Mouse (Mus musculus) layer of hippocampus, adult 8-10 months (tissue): ENCODE measurements around the gene Carns1. TPM values are rescaled to one million over a fixed set of nuclear protein-coding genes. Genes with fewer than 3 reads are reported as not detected.

Experiments
- DNase-seq, 2 experiments: peaks; one replicate each; pipeline ENCODE4 v3.0.0; 2022; ENCODE audit warnings: low spot score in 2 of 2
- total RNA-seq, 4 experiments: library from RNA; stranded (reverse); gene quantifications; 2 replicates each; pipeline ENCODE4 v1.2.4; 2022

The Carns1 gene
- 10 to 100 TPM in 1 of 4 experiments, 1 to 10 TPM in 3; 6.3 to 10.1 (median 8.9) TPM for total RNA-seq

- no peak for DNase-seq
Measured at GRCm38 (mm10) chr19:4175368-4175947, at the start of gene Carns1. TSS of gene Carns1 (minus strand) at chr19:4175479.

GRCm38 (mm10) chr19:4222165-4222564 lies 46.9 kb upstream of the Carns1 start:
- no peak for DNase-seq

- no peak for DNase-seq
Measured at GRCm38 (mm10) chr19:4220957-4221743, 45.9 kb upstream of the Carns1 start.

GRCm38 (mm10) chr19:4220416-4220815 lies 45.1 kb upstream of the Carns1 start:
- no peak for DNase-seq

DNA sequence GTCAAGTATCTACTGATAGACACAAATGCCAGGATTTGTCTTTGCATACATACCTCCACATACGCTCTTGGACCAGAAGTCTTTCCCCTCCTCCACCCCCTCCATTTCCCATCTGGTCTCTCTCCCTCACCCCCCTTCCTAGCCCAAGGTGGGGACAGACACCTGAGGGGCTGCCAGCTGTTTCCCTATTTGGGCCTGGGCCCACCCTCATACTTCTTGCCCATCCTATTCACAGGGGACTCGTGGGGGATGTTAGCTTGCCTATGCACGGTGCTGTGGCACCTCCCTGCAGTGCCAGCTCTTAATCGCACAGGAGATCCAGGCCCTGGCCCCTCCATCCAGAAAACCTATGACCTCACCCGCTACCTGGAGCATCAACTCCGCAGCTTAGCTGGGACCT lies 44.7 kb upstream of the Carns1 start:
- DNase-seq: no peak

GRCm38 (mm10) chr19:4218784-4219183 lies 43.5 kb upstream of the Carns1 start:
- DNase-seq: no peak

DNA sequence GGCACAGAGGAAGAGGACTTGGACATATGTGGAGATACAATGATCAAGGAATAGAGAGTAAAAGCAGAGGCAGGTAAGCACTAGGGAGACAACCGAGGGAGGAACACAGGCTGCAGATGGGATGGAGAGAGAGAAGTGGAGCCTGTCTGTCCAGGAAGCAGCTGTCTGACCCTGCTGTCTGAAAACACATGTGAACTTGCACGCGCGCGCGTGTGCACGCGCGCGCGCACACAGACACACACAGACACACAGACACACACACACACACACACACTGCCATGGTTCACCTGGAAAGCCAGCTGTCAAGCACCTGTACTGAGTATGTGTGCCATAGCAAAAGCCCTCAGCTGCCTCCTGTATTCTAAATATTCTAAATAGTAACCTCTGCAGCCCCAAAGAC lies 43.0 kb upstream of the Carns1 start:
- DNase-seq: no peak

DNA sequence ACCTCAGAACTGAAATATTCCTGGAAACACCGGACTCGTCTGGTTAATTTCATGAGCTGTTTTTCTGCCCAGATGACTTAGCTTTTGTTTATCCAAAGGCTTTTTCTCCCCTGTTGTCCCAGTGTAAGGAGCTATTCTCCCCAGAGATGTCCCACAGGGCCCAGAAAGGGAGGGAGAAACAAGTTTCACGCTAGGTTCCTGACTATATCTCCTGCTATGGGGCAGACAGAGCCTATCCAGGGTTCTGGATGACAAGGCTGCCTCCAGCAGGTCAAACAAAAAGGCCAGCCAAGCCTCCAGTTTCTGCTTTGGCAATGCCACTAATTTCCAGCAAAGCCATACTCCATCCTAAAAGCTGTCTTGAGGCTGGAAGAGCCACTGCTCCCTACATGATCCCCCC lies 42.6 kb upstream of the Carns1 start:
- DNase-seq: no peak

GRCm38 (mm10) chr19:4217140-4217539 lies 41.9 kb upstream of the Carns1 start:
- DNase-seq: no peak

- no peak for DNase-seq
Measured at GRCm38 (mm10) chr19:4216041-4216685, 40.9 kb upstream of the Carns1 start.

DNA sequence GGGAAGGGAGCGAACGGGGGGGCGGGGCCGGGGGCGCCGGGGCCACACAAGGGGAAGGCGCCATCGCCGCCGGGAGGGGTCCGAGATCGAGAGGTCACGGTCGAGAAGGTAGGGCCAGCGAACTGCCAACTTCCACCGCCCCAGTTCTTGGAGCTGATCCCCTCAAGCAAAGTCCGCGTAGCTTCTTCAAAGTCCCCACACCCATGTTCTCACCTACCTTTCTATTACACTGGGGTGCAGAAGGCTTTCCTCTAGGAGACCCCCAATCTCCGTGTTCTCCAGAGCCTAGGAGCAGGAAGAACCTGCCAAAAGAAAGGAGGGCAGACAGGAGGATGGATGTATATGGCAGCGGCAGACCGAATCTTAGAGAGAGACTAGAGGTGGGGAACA lies 40.2 kb upstream of the Carns1 start:
- DNase-seq: no peak

DNA sequence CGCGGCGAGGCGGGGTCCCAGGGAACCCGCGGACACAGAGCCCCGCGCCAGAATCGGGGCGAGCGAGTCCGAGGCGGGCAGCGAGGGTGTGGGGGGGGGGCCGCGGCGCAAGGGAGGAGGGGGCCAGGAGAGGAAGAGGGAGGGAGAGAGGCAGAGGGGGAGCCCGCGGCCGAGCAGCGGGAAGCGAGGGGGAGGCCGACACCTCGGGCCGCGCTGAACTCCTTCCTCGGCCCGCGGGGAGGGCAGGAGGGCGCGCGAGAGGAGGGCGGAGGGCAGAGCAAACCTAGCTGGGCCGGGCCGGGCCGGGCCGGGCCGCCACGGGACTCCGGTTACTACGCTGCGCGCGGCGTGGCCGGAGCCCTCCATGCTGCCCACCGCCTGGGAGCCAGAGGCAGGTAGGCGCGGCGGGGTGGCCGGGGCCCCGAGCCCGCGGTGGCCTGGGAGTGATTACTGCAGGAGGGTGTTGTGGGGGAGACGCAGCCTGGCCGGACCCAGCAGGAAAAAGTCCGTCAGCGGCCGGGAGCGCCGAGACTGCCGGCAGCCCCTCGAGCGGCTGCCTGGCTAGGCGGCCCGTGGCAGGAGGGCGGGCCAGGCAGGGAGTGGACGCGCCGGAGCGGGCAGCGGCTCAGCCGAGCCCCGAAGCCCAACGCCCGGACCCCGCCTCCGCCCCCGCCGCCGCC lies 39.6 kb upstream of the Carns1 start:
- DNase-seq: no peak

DNA sequence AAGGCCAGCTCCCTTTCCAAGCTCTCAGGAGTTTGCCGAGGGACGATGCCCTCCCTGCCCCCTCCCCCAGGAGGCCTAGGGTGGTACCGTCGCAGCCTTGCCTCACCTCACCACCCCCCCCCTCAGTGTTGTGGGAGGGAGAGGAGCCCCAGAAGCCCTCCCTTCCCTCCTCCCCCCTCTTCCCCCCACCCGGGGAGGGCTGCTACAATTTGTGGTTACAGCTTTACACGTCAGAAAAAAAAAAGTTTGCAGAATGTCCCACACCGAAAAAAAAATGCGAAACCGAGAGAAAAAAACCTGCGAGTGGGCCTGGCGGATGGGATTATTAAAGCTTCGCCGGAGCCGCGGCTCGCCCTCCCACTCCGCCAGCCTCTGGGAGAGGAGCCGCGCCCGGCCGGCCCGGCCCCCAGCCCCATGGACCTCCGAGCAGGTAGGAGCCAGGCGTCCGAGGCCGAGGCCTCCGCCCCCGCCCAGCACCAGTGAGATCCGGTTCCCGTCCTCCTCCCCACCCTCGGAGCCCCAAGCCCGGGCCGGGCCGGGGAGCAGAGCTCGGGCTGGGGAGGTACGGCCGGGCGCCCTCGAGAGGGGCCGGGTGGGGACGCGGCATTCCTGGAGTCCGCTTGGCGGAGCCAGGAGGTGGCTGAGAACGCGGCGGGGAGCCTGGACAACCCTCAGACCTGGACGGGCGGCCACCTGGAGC lies 38.9 kb upstream of the Carns1 start, which contains the start of the genes Clcf1 and AC109138.7:
Gene Clcf1, plus strand, starts transcription at position 168 of the 700 bp plus-strand sequence.
Gene AC109138.7, plus strand, starts transcription at position 287 of the 700 bp plus-strand sequence.
- no peak for DNase-seq

DNA sequence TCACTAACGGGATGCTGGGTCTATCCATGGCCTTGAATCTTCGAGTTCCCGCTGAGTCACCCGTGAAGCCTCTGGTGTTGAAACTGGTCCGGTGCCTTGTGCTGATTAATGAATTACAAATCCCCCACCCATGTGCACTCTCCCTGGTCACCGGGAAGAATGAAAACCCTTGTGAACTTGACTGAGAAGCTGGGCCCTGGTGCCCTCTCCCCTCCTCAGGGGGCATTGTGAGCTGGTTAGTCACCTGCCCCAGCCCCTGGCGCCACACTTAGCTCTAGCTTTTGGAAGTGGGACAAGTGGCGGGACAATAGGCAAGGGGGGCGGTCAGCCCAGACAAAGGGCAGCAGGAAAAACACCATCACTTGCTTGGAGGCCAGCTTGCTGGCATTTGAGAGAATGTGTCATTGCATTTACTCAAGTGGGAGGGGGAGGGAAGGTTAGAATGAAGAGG lies 38.3 kb upstream of the Carns1 start:
- DNase-seq: no peak

DNA sequence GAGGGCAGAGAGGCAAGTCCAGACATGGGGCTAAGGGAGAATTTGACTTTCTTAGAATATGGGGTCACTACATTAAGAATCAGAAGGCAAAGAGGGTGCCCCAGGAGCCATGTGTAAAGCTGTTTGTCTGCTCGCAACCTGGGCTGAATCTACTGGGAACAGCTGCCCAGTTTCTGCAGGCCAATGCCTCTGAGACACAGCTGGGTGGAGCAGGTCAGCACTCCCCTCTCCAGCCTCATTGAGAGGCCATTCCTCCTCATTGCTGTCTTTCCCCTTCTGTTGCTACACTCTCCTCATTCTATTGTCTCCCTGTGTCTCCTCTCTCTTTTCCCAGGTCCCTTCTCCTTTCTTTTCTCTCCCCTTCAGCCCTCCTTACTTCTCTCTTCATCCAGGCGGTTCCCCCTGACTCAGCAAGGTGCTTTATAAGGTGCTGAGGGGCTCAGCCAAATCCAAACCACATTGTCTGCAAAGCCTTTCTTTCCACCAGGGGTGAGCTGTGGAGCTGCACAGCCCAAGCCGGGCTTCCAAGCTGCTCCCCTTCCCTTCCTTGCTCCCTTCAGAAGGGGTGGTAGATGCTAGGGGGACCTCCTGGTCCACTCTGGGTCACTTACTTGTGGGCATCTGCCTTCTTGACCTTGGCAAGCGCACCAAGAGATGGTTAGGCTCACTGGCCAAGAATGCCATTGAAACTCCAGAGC lies 36.8 kb upstream of the Carns1 start:
- DNase-seq: no peak

DNA sequence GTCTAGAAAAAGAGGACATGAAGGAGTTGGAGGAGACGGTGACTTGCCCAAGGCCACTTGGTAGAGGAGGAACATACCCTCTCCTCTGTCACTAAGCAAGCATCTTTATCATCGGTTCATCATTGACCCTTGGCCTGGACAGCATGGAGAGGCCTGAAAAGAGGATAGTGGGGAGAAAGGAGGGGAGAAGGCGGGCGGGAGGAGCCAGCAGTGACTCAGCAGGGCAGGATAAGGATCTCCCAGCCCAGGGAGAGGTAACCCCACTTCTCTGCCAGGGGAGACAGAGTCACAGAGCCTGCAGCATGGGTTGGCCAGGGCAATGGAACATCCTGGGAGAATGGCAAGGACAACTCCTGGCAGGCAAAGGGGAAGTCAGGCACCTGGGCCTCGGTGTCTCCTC lies 33.3 kb upstream of the Carns1 start:
- DNase-seq: no peak

DNA sequence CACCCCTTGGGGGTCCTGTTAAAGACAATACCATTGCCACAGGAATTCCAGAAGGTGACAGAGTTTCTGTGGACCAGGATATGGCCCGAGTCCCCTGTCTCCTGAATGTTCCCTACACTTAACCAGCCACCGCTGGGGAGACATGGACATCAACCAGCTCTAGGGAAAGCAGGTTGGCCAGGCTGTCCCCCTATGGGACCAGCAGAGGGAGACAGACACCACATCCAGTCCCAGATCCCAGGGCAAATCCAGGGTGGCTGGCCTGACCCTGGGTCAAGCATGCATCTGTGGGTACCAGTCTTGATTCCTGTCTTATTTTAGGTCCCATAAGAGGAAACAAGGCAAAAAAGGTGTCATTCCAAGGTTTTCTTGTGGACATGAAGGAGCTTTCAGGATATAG lies 31.7 kb upstream of the Carns1 start:
- DNase-seq: peak in 1 of 2 experiments; percentile 67

DNA sequence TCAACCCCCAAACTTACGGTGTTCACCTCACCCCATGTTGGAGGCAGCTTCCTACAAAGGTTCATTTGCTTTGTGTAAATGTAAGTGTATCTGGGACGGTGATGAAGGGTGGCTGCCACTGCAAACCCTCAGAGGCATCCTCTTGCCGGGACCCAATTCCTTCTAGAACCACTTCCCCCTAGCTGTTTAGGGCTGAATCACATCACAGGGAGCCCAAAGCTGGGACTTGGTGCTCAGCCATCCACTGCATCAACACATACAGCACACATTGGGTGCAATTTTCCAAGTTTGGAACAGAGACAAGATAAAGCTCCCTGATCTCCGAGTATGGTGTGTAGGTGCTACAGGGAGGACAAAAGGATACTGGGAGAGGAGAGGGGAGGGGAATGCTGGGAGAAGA lies 29.6 kb upstream of the Carns1 start:
- no peak for DNase-seq

DNA sequence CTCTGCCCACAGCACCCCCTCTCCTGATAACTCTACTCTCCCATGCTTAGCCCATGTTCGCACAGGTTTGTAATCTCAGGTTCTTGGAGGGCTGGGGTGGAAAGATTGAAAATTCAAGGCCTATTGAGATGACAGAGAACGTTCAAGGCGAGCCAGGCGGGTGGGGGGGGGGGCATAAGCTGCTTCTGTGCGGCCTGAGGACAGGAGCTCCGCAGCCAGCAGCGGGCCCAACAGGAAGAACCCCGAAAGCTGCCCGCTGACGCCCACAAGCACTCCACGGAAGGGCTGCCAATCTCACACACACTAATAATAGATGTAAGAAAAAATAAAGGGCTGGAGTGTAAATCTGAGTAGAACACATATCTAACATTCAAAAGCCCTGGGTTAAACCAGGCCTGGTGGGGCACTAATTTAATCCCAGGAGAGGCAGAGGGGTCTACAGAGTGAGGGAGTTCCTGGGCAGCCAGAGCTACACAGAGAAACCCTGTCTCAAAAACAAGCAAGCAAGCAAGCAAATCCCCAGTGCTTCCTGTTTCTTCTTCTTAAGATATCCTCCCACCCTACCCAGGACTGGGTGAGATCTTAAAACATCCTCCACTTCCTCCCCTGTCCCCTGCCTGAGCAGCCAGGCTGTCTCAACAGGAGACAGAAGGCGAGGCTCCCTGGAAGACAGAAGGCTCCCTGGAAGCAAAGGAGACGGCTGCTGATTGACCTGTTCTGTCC lies 28.5 kb upstream of the Carns1 start:
- no peak for DNase-seq

DNA sequence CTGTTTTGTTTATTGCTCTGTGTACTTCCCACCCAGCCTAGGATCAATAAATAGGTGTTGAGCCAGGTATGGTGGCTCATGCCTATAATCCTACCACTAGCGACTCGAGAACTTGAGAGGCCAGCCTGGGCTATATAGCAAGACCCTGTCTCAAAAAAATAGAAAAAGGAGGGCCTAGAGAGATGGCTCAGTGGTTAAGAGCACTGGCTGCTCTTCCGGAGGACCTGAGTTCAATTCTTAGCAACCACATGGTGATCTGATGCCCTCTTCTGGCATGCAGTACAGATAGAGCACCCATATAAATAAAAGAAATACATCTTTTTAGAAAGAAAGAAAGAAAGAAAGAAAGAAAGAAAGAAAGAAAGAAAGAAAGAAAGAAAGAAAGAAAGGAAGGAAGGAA lies 27.9 kb upstream of the Carns1 start:
- DNase-seq: no peak
